Mouse (Mus musculus) right cerebral cortex, postnatal 10 days (tissue): Measurements from ENCODE around the gene Fam110a.
A peak's percentile ranks its signal among the peaks of the same experiment; 100 is the strongest.

Source experiments
- DNase-seq, 2 experiments: peaks; one replicate each; pipeline ENCODE4 v3.0.0; 2021; ENCODE audit warnings: low spot score in 2 of 2

Gene Fam110a

GRCm38 (mm10) chr2:151979470-151980354 is at the start of gene Fam110a:
TSS of gene Fam110a (minus strand) at chr2:151980219.
- DNase-seq: peak; percentile 97

DNA sequence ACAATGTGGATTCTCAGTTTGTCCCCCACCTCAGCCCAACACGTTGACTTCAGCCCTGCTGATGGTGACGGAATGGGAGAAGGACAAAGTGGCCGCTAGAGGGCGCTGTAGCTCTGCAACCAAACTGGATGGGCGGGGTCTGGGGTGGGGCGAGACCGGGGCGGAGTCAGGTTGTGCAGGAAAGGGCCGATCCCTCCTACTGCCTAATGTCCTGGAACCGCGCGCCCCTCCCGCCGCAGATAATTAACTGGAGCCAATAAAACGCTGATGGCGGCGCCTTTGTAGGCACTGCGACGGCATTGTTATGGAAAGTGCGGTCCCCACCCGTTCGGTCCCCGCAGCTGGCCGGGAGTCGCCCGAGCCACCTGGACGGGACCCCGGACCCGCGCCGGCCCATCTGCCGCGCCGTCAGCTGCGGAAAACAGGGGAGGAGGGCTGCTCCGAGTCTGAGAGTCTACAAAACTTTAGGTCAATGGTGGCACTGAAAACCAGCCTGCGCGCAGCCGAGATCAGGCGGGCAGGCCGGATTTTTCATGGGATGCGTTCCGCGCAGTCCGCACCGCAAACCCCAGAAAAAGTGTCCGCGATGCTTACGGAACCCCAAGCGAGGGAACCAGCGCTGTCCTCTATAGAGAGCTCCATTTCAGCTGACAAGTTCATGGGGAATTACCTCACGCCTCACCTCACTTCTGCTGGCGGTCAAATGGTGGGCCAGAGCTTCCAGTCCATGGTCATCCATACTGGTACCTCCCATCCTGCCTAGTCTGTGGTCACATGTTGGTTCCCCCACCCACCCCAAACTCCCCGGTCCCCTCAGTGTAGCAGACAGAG is 49.4 kb upstream of the Fam110a start:
- DNase-seq: peak; percentile 88 to 93

DNA sequence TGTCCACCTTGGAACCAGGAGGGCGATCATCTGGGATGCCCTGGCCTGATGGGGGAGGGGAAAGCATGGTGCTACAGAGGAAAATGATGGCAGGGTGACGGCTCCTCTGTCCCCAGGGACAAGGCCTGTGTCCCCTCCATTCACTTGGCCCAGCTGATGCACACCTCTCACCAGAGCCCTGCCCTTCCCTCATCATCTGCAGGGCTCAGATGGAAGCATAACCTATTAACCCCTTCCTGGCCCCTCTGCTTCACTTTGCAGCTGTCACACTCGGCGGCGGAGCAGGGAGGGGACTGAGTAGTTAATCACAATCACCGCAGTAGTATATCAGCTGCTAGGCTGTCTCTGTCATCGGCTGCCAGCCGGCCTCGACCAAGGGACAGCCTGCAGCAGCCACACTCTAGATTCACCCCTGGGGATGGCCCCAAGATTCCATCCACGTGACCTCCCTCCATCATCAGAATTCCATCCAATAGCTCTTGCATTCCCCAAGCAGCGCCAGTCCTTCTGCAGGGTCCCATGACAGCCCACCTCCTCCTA is 44.9 kb upstream of the Fam110a start:
- DNase-seq: no peak

- no peak for DNase-seq
These were observed 42.0 kb upstream of the Fam110a start for GRCm38 (mm10) chr2:152022022-152022421.

DNA sequence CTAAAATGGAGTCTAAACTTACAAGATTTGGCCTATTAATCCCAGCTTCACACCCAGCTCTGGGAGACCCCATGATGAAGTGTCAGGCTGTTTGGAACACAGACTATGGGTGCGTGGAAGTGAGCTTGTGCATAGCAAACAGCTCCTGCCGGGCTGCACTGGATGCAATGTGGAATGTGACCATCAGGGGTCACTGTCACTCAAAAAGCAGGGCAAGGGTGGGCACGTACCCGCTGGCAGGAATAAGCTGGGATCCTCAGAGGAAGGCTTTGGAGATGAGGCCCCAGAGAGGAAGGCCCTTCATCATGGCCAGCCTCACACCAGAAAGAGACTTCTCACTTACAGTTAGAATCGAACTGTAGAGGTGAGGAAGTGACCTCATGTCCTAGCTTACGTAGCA is 40.2 kb upstream of the Fam110a start:
- peak; percentile 47 to 56 for DNase-seq

DNA sequence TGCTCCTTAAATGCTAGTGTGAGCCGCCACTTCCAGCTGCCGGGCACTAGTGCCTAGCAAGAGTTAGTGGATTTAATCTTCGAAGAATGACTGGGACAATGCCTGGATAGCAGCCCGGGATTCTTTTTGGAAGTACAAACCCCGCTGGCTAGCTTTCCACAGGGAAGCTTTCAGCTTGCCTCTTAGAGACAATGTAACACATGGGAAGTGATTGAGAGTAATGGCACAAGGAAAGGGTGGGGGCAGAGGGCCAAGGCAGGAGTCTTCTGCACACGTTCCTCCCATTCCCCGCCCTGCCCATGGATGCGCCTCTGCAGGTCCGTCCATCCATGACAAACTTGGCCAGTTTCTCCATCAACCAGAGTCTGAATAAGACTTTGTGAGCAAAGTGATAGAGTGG is 36.6 kb upstream of the Fam110a start:
- DNase-seq: no peak

DNA sequence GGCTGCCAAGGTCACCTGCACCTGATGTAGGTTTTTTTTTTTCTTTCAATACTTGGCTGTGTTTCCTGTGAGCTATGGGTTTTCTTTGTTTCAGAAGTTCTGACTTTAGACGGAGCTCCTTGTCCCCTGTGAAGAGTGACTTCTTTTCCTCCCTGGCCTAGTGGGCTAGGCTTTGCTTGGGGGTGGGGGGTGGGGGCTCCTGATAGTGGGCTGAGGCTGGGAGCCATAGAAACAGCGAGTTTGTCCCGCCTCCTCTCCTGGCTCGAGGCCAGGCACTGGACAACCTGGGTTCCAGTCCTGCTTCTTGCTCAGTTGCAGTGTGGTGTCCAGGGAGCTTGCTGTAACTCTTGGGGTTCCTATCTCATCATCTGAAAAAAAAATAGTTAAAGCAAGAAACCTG is 36.0 kb upstream of the Fam110a start:
- no peak for DNase-seq

GRCm38 (mm10) chr2:152012701-152013100 is 32.7 kb upstream of the Fam110a start:
- DNase-seq: no peak

- DNase-seq: no peak
These were observed 32.2 kb upstream of the Fam110a start for GRCm38 (mm10) chr2:152012222-152012621.

DNA sequence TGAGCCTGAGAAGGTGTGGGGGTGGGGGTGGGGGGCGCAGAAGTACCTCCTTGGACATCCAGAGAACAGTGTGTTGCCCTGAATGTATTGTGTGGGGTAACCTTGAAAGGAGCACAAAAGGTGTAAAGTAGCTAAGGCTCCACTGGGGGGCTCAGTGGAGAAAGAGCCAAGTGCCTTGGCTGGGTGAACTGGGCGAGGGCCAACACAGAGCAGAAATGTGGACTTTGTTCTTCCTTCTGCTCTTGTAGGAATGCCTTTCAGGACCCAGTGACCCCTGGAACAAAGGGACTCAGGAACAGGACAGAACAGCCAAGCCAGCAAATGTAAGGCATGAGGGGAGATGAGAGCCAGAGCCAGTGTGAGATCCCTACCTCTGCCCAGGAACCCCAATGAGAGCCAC is 31.7 kb upstream of the Fam110a start:
- no peak for DNase-seq

DNA sequence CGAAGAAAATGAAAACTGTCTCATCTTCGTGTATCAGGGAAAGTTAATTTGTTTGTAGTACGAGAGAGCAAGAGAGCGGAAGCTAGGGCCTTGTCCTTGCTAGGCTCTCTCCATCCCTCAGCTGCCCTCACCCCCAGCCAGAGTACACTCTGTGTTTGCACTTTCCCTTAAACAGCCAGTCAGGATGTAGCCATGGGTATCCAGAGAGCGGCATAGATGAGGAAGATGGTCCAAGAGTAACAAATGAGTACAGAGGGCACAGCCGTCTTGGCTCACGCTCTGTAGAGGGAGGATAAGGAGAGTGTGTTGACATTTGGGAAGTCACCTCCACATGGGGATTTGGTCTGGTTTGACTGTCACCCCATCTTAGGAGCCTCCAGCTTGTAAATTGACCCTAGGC is 30.6 kb upstream of the Fam110a start:
- DNase-seq: no peak

GRCm38 (mm10) chr2:152010251-152010650 is 30.2 kb upstream of the Fam110a start:
- DNase-seq: no peak

GRCm38 (mm10) chr2:152009061-152009779 is 29.2 kb upstream of the Fam110a start:
- no peak for DNase-seq

- DNase-seq: peak; percentile 42 to 52
These were observed 27.8 kb upstream of the Fam110a start for GRCm38 (mm10) chr2:152007783-152008182.

DNA sequence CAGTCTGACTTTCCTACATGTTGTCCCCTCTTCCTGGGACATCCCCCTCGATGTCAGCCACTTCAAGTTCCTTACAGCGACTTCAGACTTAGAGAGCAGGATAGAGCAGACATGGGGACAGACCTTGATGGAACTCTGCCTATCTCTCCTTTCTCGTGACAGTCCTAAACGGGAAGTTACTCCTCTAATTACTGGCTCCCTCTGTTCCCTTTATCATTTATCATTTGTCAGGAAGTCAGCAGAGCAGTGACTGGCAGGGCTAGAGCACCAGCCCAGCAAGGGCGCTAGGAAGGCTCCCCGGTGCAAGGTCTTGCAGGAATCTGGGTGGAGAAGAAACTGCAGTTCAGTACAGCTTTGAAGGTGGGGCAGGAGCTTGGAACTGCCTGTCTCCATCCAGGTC is 22.5 kb upstream of the Fam110a start:
- DNase-seq: no peak

DNA sequence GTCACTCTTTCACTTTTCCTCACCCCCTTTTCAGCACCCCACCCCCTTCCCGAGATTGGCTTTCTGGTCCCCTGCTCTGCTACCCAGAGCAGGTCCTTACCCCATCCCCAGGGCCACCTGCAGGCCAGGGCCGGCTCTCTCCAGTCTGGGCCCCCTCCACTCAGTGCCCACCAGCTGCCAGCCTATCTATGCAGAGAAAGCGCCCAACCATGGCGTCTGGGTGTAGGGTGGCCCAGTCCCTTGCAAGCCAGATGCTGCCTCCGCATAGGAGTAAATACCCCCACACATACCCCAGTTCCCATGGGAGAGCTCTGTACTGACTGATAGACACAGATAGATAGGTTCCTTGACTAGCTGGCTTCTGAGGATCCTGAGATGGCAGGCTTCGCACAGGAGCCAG is 20.7 kb upstream of the Fam110a start:
- DNase-seq: no peak

DNA sequence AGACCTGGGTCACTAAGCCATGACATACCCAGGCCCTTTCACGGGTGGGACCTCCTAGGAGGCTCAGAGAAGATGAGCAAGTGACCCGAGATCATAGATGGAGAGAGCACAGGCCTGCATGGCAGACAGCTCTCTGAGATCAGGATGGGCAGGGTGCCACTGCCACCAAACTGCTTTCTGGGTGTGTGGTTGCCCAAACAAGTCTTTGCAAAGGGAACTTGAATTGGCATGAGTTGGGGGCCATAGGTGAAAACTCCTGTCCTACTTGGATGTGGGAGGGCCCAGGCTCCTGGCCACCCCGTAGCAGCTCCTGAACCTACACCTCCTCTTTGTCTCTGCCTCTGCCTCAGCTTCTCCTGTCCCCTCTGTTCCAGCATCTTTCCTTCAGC is 20.3 kb upstream of the Fam110a start:
- no peak for DNase-seq

DNA sequence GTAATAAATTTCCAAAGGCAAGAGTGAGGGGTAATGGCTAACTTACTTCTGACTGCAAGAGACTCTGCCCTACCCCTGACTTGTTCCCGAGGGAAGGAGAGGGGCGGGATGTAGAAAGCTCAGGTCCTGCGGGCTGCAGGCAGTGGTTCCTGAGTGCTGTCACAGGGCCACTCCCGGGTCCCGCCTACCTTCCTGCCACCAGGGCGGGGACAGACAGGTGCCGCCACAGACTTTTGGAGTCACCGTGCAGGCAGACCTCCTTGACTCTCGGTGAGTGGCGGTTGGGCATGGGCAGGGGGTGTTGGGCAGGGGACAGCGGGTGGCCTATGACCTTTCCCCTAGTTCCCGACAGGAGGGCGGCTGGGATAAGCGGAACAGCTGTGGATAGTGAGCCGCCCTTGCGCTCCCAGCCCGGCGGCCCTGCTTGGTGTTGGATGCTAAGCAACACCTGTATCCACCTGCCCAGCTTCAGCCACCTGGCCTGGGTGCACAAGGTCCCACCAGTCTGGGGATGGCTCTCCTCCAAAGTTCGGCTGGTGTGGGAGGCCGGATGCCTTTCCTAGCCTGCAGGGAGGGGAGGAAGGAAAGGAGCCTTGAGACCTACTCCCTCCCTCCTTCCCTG is 19.8 kb upstream of the Fam110a start:
- DNase-seq: no peak

DNA sequence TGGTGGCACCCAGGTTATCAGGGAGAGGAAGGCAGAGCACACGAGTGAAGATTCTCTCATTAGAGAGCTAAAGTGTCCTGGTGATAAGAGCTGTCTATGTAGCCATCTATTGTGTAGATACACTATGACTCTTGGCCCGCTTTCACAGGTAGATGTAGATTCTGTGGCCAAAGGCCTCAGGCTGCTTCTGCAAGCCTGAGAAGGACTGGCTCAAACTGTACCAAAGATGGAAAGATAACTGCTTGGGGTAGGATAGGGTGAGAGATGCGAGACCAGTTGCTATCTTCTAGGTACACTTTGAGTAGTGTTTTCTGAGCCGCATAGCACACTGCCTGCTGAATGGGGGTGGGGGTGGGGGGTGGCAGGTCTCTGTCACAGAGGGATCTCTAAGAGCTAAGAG is 18.9 kb upstream of the Fam110a start:
- no peak for DNase-seq

DNA sequence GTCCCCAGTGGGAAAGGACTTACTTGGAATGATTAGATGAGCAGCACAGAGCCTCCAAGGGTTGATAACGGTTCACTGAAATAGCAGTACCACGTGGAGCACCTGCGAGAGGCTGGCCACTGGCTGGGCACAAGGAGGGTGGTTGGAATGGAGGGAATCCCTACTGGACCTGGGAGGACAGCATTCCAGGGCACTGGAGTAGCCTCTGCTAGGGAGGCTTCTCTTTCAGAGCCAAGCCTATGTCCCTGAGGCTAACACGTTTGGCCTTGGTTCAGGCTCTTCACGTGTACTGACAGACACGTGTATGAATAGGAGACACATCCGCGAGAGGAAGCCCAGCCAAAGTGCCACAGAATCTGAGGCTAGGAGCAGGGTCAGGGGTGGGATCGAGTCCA is 18.5 kb upstream of the Fam110a start:
- DNase-seq: no peak

GRCm38 (mm10) chr2:151997776-151998504 is 17.9 kb upstream of the Fam110a start:
- no peak for DNase-seq
